Mouse (Mus musculus) intestine, embryonic 15.5 days (tissue): ENCODE data around the gene Vps13d. TPM values are rescaled to one million over a fixed set of nuclear protein-coding genes. Genes with fewer than 3 reads are reported as not detected.

ENCODE experiments used
- ATAC-seq: fragments of 200-750 bp; cut with Nextera tagmentation; 2 replicates; pipeline ENCODE4 v1.8.0; 2017; ENCODE audit warnings: moderate TSS enrichment, moderate library complexity
- H3K27ac ChIP-seq: fragments of 300-500 bp; sonication (generic); 2 replicates; pipeline ENCODE4 v1.5.1; 2015; ENCODE audit warnings: mild to moderate bottlenecking, inconsistent platforms
- H3K27me3 ChIP-seq: fragments of 300-500 bp; sonication (generic); replicated peaks from 2 replicates; pipeline ENCODE4 v1.6.1; 2015; ENCODE audit warnings: inconsistent platforms
- H3K36me3 ChIP-seq: fragments of 300-500 bp; sonication (generic); 2 replicates; pipeline ENCODE4 v1.6.1; 2015; ENCODE audit warnings: inconsistent platforms
- H3K4me1 ChIP-seq: fragments of 300-500 bp; sonication (generic); replicated peaks from 2 replicates; pipeline ENCODE4 v1.6.1; 2015; ENCODE audit warnings: inconsistent platforms
- H3K4me2 ChIP-seq: fragments of 300-500 bp; sonication (generic); replicated peaks from 2 replicates; pipeline ENCODE4 v1.6.1; 2015; ENCODE audit warnings: mild to moderate bottlenecking, inconsistent platforms
- H3K4me3 ChIP-seq: fragments of 300-500 bp; sonication (generic); replicated peaks from 2 replicates; pipeline ENCODE4 v1.5.1; 2015; ENCODE audit warnings: inconsistent platforms
- H3K9ac ChIP-seq: fragments of 300-500 bp; sonication (generic); 2 replicates; pipeline ENCODE4 v1.6.1; 2015; ENCODE audit warnings: inconsistent platforms
- H3K9me3 ChIP-seq: fragments of 300-500 bp; sonication (generic); 2 replicates; pipeline ENCODE4 v1.6.1; 2016; ENCODE audit warnings: inconsistent platforms
- WGBS: fragments of 180-500 bp; shearing (Covaris S2); methylation state at CpG from one replicate; pipeline ENCODE4 v1.1.7; 2015; 5-methylcytosine and 5-hydroxymethylcytosine counted together
- polyA plus RNA-seq: library from polyadenylated mRNA; unstranded; fragments of >200 nt; fragmentation: Nextera tagmentation; extraction: Ambion mirVana; gene quantifications from 2 replicates; pipeline ENCODE4 v1.2.1, GENCODE M21; 2015

Vps13d gene
- polyA plus RNA-seq, 1 experiment from 2014 or later = 10.1 TPM

DNA sequence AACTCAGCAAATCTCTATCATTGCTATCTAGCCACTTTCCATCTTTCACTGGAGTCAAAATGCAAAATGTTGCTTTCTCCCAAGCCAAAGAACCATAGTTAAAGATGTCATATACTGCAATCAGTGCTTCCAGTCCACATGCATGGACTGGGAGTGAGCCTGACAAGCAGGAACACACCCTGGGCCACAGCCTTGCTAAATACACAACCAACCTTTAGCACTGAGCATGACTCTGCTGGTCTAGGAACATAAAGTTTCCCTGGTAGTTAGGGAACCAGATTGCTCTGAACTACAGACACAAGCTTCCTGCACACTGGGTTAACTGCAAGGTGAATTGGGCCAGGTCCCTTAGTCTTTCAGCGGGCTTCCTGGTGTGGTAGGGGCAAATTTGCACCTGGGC is 64.0 kb downstream of the Vps13d start:
- no peak overlapping the region for H3K4me3 ChIP-seq
- H3K27ac ChIP-seq = no peak overlapping the region
- no peak overlapping the region for H3K9ac ChIP-seq
- peak; percentile 75; the same call in 1 of the 2 replicates for ATAC-seq
- no peaks in the 10 kb centered on the region for H3K9me3 ChIP-seq
- H3K27me3 ChIP-seq = no peaks in the 10 kb centered on the region
- H3K4me2 ChIP-seq = no peak overlapping the region
- H3K36me3 ChIP-seq = peaks cover 28% of the 10 kb centered on the region
- H3K4me1 ChIP-seq = no peaks in the 10 kb centered on the region
- WGBS = 68% methylated on average over 1 of the region's 1 CpGs

DNA sequence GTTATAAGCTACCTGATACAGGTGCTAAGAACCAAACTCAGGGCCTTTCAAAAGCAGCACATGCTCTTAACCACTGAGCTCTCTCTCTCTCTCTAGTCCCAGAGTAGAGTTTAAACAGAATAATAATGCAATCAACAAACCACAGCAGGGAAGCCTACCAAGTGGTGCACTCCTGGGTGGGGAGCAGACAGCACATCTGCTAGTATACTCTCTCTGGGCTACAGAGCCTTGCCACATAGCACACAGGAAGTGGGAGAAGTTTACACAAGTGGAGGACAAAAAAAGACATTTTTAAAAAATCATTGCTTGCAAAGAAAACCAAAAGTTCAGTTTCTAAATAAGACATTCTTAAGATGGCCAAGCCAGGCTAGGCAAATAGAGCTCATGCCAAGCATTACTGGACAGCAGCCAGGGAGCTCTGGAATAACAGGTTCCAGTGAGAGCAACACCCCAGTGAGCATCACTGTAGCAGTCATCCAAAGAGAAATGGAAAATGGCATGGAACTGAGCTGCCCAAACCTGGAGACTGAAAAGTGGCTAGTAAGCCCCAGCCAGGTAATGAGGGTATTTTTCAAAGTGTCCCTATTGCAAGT is 64.8 kb downstream of the Vps13d start:
- no peaks in the 10 kb centered on the region for H3K4me1 ChIP-seq
- no peak for ATAC-seq
- H3K9ac ChIP-seq = no peak overlapping the region
- no peak overlapping the region for H3K4me3 ChIP-seq
- H3K27ac ChIP-seq = no peak overlapping the region
- no peaks in the 10 kb centered on the region for H3K9me3 ChIP-seq
- peaks cover 31% of the 10 kb centered on the region for H3K36me3 ChIP-seq
- no peaks in the 10 kb centered on the region for H3K27me3 ChIP-seq
- H3K4me2 ChIP-seq = no peak overlapping the region

GRCm38 (mm10) chr4:145125463-145126220 is 69.2 kb downstream of the Vps13d start:
- H3K36me3 ChIP-seq = peaks cover 34% of the 10 kb centered on the region
- H3K9ac ChIP-seq = no peak overlapping the region
- 72% methylated on average over 4 of the region's 4 CpGs for WGBS
- H3K4me1 ChIP-seq = no peaks in the 10 kb centered on the region
- H3K4me2 ChIP-seq = no peak overlapping the region
- no peak overlapping the region for H3K27ac ChIP-seq
- no peaks in the 10 kb centered on the region for H3K9me3 ChIP-seq
- H3K27me3 ChIP-seq = no peaks in the 10 kb centered on the region
- ATAC-seq = no peak
- no peak overlapping the region for H3K4me3 ChIP-seq

DNA sequence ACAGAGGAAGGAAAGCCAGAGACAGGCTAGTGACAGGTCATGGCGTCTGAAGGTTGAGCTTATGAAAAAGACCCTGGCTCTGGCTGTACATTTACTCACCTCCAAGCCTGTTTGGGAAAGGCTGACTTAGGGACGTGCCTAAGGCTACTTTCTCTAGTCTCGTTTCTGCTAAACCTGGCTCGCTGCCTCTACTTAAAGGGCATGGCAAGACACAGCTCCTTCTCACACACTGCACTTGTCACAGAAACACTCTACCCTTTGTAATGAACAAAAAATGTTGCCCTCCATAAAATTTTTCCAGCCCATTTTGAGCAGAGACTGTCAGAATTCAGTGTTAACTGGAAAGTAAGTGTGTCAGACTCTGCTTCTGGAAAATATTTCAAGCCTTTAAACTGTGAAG is 70.4 kb downstream of the Vps13d start:
- Histone ChIP-seq H3K27ac (no peak overlapping the region), H3K36me3 (peaks cover 34% of the 10 kb centered on the region), H3K27me3 (no peaks in the 10 kb centered on the region), H3K4me3 (no peak overlapping the region), H3K9me3 (no peaks in the 10 kb centered on the region), H3K9ac (no peak overlapping the region), H3K4me1 (no peaks in the 10 kb centered on the region), H3K4me2 (no peak overlapping the region)
- ATAC-seq = no peak
- WGBS = 79% methylated on average over 4 of the region's 4 CpGs

GRCm38 (mm10) chr4:145111641-145112040 is 83.2 kb downstream of the Vps13d start:
- Histone ChIP-seq H3K4me3 (no peak overlapping the region), H3K27ac (no peak overlapping the region), H3K9me3 (no peaks in the 10 kb centered on the region), H3K4me1 (no peaks in the 10 kb centered on the region), H3K4me2 (no peak overlapping the region), H3K36me3 (peaks cover 21% of the 10 kb centered on the region), H3K27me3 (no peaks in the 10 kb centered on the region), H3K9ac (no peak overlapping the region)
- no peak for ATAC-seq
- WGBS = 39% methylated on average over 4 of the region's 4 CpGs

GRCm38 (mm10) chr4:145110736-145111135 is 84.1 kb downstream of the Vps13d start:
- Histone ChIP-seq H3K27me3 (no peaks in the 10 kb centered on the region), H3K4me3 (no peak overlapping the region), H3K27ac (no peak overlapping the region), H3K36me3 (peaks cover 17% of the 10 kb centered on the region), H3K4me1 (no peaks in the 10 kb centered on the region), H3K9me3 (no peaks in the 10 kb centered on the region), H3K9ac (no peak overlapping the region), H3K4me2 (no peak overlapping the region)
- ATAC-seq = no peak
- 85% methylated on average over 6 of the region's 6 CpGs for WGBS

- H3K36me3 ChIP-seq = peaks cover 8% of the 10 kb centered on the region
- H3K9ac ChIP-seq = no peak overlapping the region
- H3K4me3 ChIP-seq = no peak overlapping the region
- no peaks in the 10 kb centered on the region for H3K9me3 ChIP-seq
- ATAC-seq = no peak
- H3K4me1 ChIP-seq = no peaks in the 10 kb centered on the region
- H3K4me2 ChIP-seq = no peak overlapping the region
- WGBS = 61% methylated on average over 6 of the region's 6 CpGs
- no peak overlapping the region for H3K27ac ChIP-seq
- no peaks in the 10 kb centered on the region for H3K27me3 ChIP-seq
These were observed 88.0 kb downstream of the Vps13d start for GRCm38 (mm10) chr4:145106796-145107195.

- Histone ChIP-seq H3K27me3 (no peaks in the 10 kb centered on the region), H3K4me1 (no peaks in the 10 kb centered on the region), H3K9me3 (no peaks in the 10 kb centered on the region), H3K27ac (0 out of 2 replicates have a peak overlapping the region, but pooled peaks have one; percentile 4), H3K4me2 (no peak overlapping the region), H3K9ac (no peak overlapping the region), H3K36me3 (peaks cover 4% of the 10 kb centered on the region; the same call in 1 of the 2 replicates), H3K4me3 (no peak overlapping the region)
- ATAC-seq = no peak
- 65% methylated on average over 6 of the region's 6 CpGs for WGBS
These were observed 89.5 kb downstream of the Vps13d start for GRCm38 (mm10) chr4:145105319-145105718.

DNA sequence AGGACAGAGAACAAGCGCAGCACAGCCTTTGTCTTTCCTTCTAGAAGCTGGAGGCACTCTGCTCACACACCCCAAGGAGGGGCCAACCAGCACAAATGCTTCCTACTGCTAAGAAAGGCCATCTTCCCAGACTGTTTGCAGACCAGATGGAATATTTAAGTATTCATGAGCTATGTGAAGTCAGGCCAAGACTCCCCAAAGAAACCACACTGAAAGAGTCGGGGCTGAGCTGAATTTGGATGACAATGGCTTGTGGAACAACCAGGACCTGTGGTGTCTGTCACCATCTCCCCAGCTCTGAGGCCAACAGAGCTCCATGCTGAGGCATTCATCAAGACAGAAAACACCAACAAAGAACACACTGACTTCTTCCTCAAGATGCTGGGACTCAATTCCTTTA is 89.9 kb downstream of the Vps13d start:
- Histone ChIP-seq H3K4me2 (no peak overlapping the region), H3K4me3 (no peak overlapping the region), H3K36me3 (peaks cover 4% of the 10 kb centered on the region; the same call in 1 of the 2 replicates), H3K9me3 (no peaks in the 10 kb centered on the region), H3K9ac (no peak overlapping the region), H3K27ac (0 out of 2 replicates have a peak overlapping the region, but pooled peaks have one; percentile 4), H3K4me1 (no peaks in the 10 kb centered on the region), H3K27me3 (no peaks in the 10 kb centered on the region)
- ATAC-seq = peak; percentile 47; the same call in 1 of the 2 replicates
- WGBS = 65% methylated on average over 2 of the region's 2 CpGs

DNA sequence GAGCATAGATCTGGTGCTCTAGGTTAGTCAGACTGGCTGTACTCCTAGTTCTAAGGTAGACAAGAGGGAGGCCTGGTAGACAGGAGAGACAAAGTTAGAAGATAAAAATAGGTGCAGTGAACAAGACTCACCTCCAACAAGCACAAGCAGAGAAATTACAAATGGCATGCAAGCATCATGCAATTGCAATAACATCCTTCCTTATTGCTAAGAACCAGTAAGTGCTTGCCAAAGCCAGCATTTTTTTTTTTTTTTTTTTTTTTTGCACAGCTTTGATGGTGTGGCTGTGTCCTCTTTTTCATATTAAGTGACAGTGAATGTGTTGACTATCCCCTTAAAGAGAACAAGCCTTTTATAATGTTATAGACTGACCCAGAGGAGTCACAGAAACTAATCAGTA is 91.2 kb downstream of the Vps13d start:
- Histone ChIP-seq H3K9me3 (no peaks in the 10 kb centered on the region), H3K4me1 (no peaks in the 10 kb centered on the region), H3K36me3 (peaks cover 7% of the 10 kb centered on the region; the same call in 1 of the 2 replicates), H3K27me3 (no peaks in the 10 kb centered on the region), H3K27ac (no peak overlapping the region), H3K4me2 (no peak overlapping the region), H3K4me3 (no peak overlapping the region), H3K9ac (no peak overlapping the region)
- ATAC-seq = no peak

DNA sequence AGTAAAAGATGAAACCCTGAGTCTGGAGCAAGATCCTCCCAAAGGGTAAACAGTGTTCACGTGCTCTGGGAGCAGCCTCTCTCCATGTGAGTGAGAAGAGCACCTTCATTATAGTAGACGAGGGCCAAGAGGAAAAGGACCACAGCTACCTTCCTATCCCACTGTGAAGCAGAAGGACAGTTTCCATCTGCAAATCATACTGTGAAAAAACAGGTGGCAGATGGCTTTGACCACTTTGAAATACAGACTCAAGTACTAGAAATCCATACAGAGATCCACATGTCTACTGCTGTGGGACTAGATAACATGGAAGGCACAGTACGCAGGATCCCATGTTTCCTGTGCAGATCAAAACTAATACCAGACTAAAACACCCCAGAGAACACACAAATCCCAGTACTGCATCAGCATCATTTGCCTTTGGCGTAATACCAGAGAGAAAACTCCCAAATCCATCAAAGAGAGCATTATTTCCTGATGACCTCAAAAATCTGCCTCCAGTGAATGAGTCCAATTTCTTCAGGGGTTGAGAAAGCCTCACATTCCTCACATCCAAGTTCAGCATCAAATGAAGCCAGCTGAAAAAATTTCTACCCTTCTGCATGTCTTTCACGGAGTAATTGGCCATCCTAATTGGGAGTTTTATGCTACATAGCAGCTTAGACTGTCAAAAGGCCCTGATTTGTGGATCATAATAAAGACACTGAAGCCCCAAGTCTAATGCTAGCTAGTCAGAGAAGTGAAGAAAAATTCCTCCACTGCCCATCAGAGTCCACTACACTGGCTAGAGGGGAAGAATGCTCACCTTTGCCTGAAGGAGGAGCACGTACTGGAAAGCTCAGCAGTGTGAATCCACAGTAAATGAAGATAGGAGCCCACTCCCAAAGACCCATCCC is 92.7 kb downstream of the Vps13d start:
- Histone ChIP-seq H3K9me3 (no peaks in the 10 kb centered on the region), H3K4me2 (no peak overlapping the region), H3K4me1 (no peaks in the 10 kb centered on the region), H3K9ac (no peak overlapping the region), H3K4me3 (no peak overlapping the region), H3K27me3 (no peaks in the 10 kb centered on the region), H3K27ac (0 out of 2 replicates have a peak overlapping the region, but pooled peaks have one; percentile 6), H3K36me3 (peaks cover 12% of the 10 kb centered on the region; the same call in 1 of the 2 replicates)
- WGBS = 82% methylated on average over 6 of the region's 6 CpGs
- ATAC-seq = no peak

- Histone ChIP-seq H3K4me2 (no peak overlapping the region), H3K9me3 (no peaks in the 10 kb centered on the region), H3K4me3 (no peak overlapping the region), H3K4me1 (no peaks in the 10 kb centered on the region), H3K27ac (no peak overlapping the region), H3K27me3 (no peaks in the 10 kb centered on the region), H3K36me3 (peaks cover 20% of the 10 kb centered on the region), H3K9ac (no peak overlapping the region)
- no peak for ATAC-seq
- 68% methylated on average over 6 of the region's 6 CpGs for WGBS
These were observed 95.0 kb downstream of the Vps13d start for GRCm38 (mm10) chr4:145099853-145100252.
